Mouse (Mus musculus): ENCODE results near the gene Uqcc3. TPM values are rescaled to one million over a fixed set of nuclear protein-coding genes. Genes with fewer than 3 reads are reported as not detected.

Gene Uqcc3
- polyA plus RNA-seq, 1 experiment from 2014 or later = 59.0 TPM

- WGBS (ENCODE audit: insufficient replicate concordance) = 2% methylated on average over 6 of the region's 6 CpGs
Observed at GRCm38 (mm10) chr19:8920836-8921291, 40.1 kb upstream of the Uqcc3 start.

GRCm38 (mm10) chr19:8920073-8920736 lies 39.5 kb upstream of the Uqcc3 start, which contains the start of gene B3gat3:
Gene B3gat3, plus strand, starts transcription at chr19:8920374.
- peak within 1 kb of the TSS; percentile 79 for H3K4me3 ChIP-seq (ENCODE audit: low read depth, low read length)
- peak within 1 kb of the TSS; percentile 87 for H3K4me2 ChIP-seq
- H3K27me3 ChIP-seq (ENCODE audit: control insufficient read depth, insufficient read depth, low read length) = no peaks in the 10 kb centered on the region
- peak; percentile 97 for ATAC-seq (replicated peaks; ENCODE audit: insufficient number of reproducible peaks, low FRiP score, low TSS enrichment)
- peak within 1 kb of the TSS; percentile 78 for H3K27ac ChIP-seq (ENCODE audit: low read depth, low read length)
- peaks cover 22% of the 10 kb centered on the region for H3K36me3 ChIP-seq (ENCODE audit: control insufficient read depth, insufficient read depth, low read length)
- peaks cover 8% of the 10 kb centered on the region for H3K4me1 ChIP-seq (ENCODE audit: control insufficient read depth, insufficient read depth, low read length)
- no peaks in the 10 kb centered on the region for H3K9me3 ChIP-seq (replicated peaks; ENCODE audit: control insufficient read depth, low read length)
- peak within 1 kb of the TSS; percentile 82 for H3K9ac ChIP-seq (ENCODE audit: low read depth, low read length)
- WGBS (ENCODE audit: insufficient replicate concordance) = 3% methylated on average over 41 of the region's 50 CpGs

More at GRCm38 (mm10) chr19:8920836-8921291, 40.1 kb upstream of the Uqcc3 start:
- Histone ChIP-seq H3K4me1 (ENCODE audit: control insufficient read depth, insufficient read depth, low read length) (peaks cover 8% of the 10 kb centered on the region), H3K9ac (ENCODE audit: low read depth, low read length) (peak overlapping the region; percentile 82), H3K4me3 (ENCODE audit: low read depth, low read length) (peak overlapping the region; percentile 79), H3K27ac (ENCODE audit: low read depth, low read length) (peak overlapping the region; percentile 78), H3K9me3 (replicated peaks; ENCODE audit: control insufficient read depth, low read length) (no peaks in the 10 kb centered on the region), H3K27me3 (ENCODE audit: control insufficient read depth, insufficient read depth, low read length) (no peaks in the 10 kb centered on the region), H3K36me3 (ENCODE audit: control insufficient read depth, insufficient read depth, low read length) (peaks cover 21% of the 10 kb centered on the region), H3K4me2 (peak overlapping the region; percentile 87)
- ATAC-seq (replicated peaks; ENCODE audit: insufficient number of reproducible peaks, low FRiP score, low TSS enrichment) = no peak

GRCm38 (mm10) chr19:8919684-8920072 lies 39.0 kb upstream of the Uqcc3 start:
- Histone ChIP-seq H3K9ac (ENCODE audit: low read depth, low read length) (peak overlapping the region; percentile 82; the same call in 1 of the 2 replicates), H3K36me3 (ENCODE audit: control insufficient read depth, insufficient read depth, low read length) (peaks cover 26% of the 10 kb centered on the region), H3K4me2 (peak overlapping the region; percentile 87), H3K4me1 (ENCODE audit: control insufficient read depth, insufficient read depth, low read length) (peaks cover 8% of the 10 kb centered on the region), H3K27me3 (ENCODE audit: control insufficient read depth, insufficient read depth, low read length) (no peaks in the 10 kb centered on the region), H3K9me3 (replicated peaks; ENCODE audit: control insufficient read depth, low read length) (no peaks in the 10 kb centered on the region), H3K27ac (ENCODE audit: low read depth, low read length) (peak overlapping the region; percentile 78), H3K4me3 (ENCODE audit: low read depth, low read length) (peak overlapping the region; percentile 79)
- ATAC-seq (replicated peaks; ENCODE audit: insufficient number of reproducible peaks, low FRiP score, low TSS enrichment) = no peak
- 61% methylated on average over 6 of the region's 6 CpGs for WGBS (ENCODE audit: insufficient replicate concordance)

GRCm38 (mm10) chr19:8919000-8919399 lies 38.3 kb upstream of the Uqcc3 start:
- Histone ChIP-seq H3K9ac (ENCODE audit: low read depth, low read length) (no peak overlapping the region), H3K9me3 (replicated peaks; ENCODE audit: control insufficient read depth, low read length) (no peaks in the 10 kb centered on the region), H3K27me3 (ENCODE audit: control insufficient read depth, insufficient read depth, low read length) (no peaks in the 10 kb centered on the region), H3K4me3 (ENCODE audit: low read depth, low read length) (no peak overlapping the region), H3K4me1 (ENCODE audit: control insufficient read depth, insufficient read depth, low read length) (peaks cover 8% of the 10 kb centered on the region), H3K27ac (ENCODE audit: low read depth, low read length) (no peak overlapping the region), H3K4me2 (no peak overlapping the region), H3K36me3 (ENCODE audit: control insufficient read depth, insufficient read depth, low read length) (peaks cover 33% of the 10 kb centered on the region)
- no peak for ATAC-seq (replicated peaks; ENCODE audit: insufficient number of reproducible peaks, low FRiP score, low TSS enrichment)
- WGBS (ENCODE audit: insufficient replicate concordance) = 89% methylated on average over 3 of the region's 3 CpGs

- H3K27ac ChIP-seq (ENCODE audit: low read depth, low read length) = no peak overlapping the region
- no peak overlapping the region for H3K4me2 ChIP-seq
- no peaks in the 10 kb centered on the region for H3K9me3 ChIP-seq (replicated peaks; ENCODE audit: control insufficient read depth, low read length)
- peaks cover 62% of the 10 kb centered on the region for H3K36me3 ChIP-seq (ENCODE audit: control insufficient read depth, insufficient read depth, low read length)
- WGBS (ENCODE audit: insufficient replicate concordance) = 93% methylated on average over 3 of the region's 3 CpGs
- no peaks in the 10 kb centered on the region for H3K27me3 ChIP-seq (ENCODE audit: control insufficient read depth, insufficient read depth, low read length)
- H3K4me3 ChIP-seq (ENCODE audit: low read depth, low read length) = no peak overlapping the region
- H3K9ac ChIP-seq (ENCODE audit: low read depth, low read length) = no peak overlapping the region
- H3K4me1 ChIP-seq (ENCODE audit: control insufficient read depth, insufficient read depth, low read length) = no peaks in the 10 kb centered on the region
- no peak for ATAC-seq (replicated peaks; ENCODE audit: insufficient number of reproducible peaks, low FRiP score, low TSS enrichment)
Observed at GRCm38 (mm10) chr19:8914212-8914611, 33.5 kb upstream of the Uqcc3 start.

GRCm38 (mm10) chr19:8911810-8912209 lies 31.1 kb upstream of the Uqcc3 start:
- ATAC-seq (replicated peaks; ENCODE audit: insufficient number of reproducible peaks, low FRiP score, low TSS enrichment) = no peak
- WGBS (ENCODE audit: insufficient replicate concordance) = 90% methylated on average over 5 of the region's 5 CpGs
- Histone ChIP-seq H3K4me2 (no peak overlapping the region), H3K4me3 (ENCODE audit: low read depth, low read length) (no peak overlapping the region), H3K36me3 (ENCODE audit: control insufficient read depth, insufficient read depth, low read length) (peaks cover 81% of the 10 kb centered on the region), H3K27me3 (ENCODE audit: control insufficient read depth, insufficient read depth, low read length) (no peaks in the 10 kb centered on the region), H3K9me3 (replicated peaks; ENCODE audit: control insufficient read depth, low read length) (no peaks in the 10 kb centered on the region), H3K27ac (ENCODE audit: low read depth, low read length) (no peak overlapping the region), H3K4me1 (ENCODE audit: control insufficient read depth, insufficient read depth, low read length) (no peaks in the 10 kb centered on the region), H3K9ac (ENCODE audit: low read depth, low read length) (no peak overlapping the region)

- WGBS (ENCODE audit: insufficient replicate concordance) = 90% methylated on average over 6 of the region's 6 CpGs
- Histone ChIP-seq H3K4me1 (ENCODE audit: control insufficient read depth, insufficient read depth, low read length) (no peaks in the 10 kb centered on the region), H3K9ac (ENCODE audit: low read depth, low read length) (no peak overlapping the region), H3K27ac (ENCODE audit: low read depth, low read length) (no peak overlapping the region), H3K4me2 (no peak overlapping the region), H3K4me3 (ENCODE audit: low read depth, low read length) (no peak overlapping the region), H3K9me3 (replicated peaks; ENCODE audit: control insufficient read depth, low read length) (no peaks in the 10 kb centered on the region), H3K27me3 (ENCODE audit: control insufficient read depth, insufficient read depth, low read length) (no peaks in the 10 kb centered on the region), H3K36me3 (ENCODE audit: control insufficient read depth, insufficient read depth, low read length) (peaks cover 71% of the 10 kb centered on the region)
- no peak for ATAC-seq (replicated peaks; ENCODE audit: insufficient number of reproducible peaks, low FRiP score, low TSS enrichment)
Observed at GRCm38 (mm10) chr19:8908531-8908930, 27.8 kb upstream of the Uqcc3 start.

GRCm38 (mm10) chr19:8903412-8903811 lies 22.7 kb upstream of the Uqcc3 start:
- no peaks in the 10 kb centered on the region for H3K9me3 ChIP-seq (replicated peaks; ENCODE audit: control insufficient read depth, low read length)
- no peak overlapping the region for H3K4me2 ChIP-seq
- ATAC-seq (replicated peaks; ENCODE audit: insufficient number of reproducible peaks, low FRiP score, low TSS enrichment) = no peak
- H3K36me3 ChIP-seq (ENCODE audit: control insufficient read depth, insufficient read depth, low read length) = peaks cover 35% of the 10 kb centered on the region
- no peak overlapping the region for H3K27ac ChIP-seq (ENCODE audit: low read depth, low read length)
- no peaks in the 10 kb centered on the region for H3K27me3 ChIP-seq (ENCODE audit: control insufficient read depth, insufficient read depth, low read length)
- no peak overlapping the region for H3K4me3 ChIP-seq (ENCODE audit: low read depth, low read length)
- 93% methylated on average over 5 of the region's 5 CpGs for WGBS (ENCODE audit: insufficient replicate concordance)
- H3K9ac ChIP-seq (ENCODE audit: low read depth, low read length) = no peak overlapping the region
- H3K4me1 ChIP-seq (ENCODE audit: control insufficient read depth, insufficient read depth, low read length) = peaks cover 6% of the 10 kb centered on the region

- H3K27me3 ChIP-seq (ENCODE audit: control insufficient read depth, insufficient read depth, low read length) = no peaks in the 10 kb centered on the region
- peak overlapping the region; percentile 82 for H3K4me2 ChIP-seq
- peaks cover 14% of the 10 kb centered on the region for H3K4me1 ChIP-seq (ENCODE audit: control insufficient read depth, insufficient read depth, low read length)
- H3K9ac ChIP-seq (ENCODE audit: low read depth, low read length) = peak overlapping the region; percentile 97
- H3K4me3 ChIP-seq (ENCODE audit: low read depth, low read length) = peak overlapping the region; percentile 98
- ATAC-seq (replicated peaks; ENCODE audit: insufficient number of reproducible peaks, low FRiP score, low TSS enrichment) = no peak
- no peaks in the 10 kb centered on the region for H3K9me3 ChIP-seq (replicated peaks; ENCODE audit: control insufficient read depth, low read length)
- H3K36me3 ChIP-seq (ENCODE audit: control insufficient read depth, insufficient read depth, low read length) = peaks cover 16% of the 10 kb centered on the region
- no peak overlapping the region for H3K27ac ChIP-seq (ENCODE audit: low read depth, low read length)
- 49% methylated on average over 3 of the region's 3 CpGs for WGBS (ENCODE audit: insufficient replicate concordance)
Observed at GRCm38 (mm10) chr19:8899079-8899478, 18.4 kb upstream of the Uqcc3 start.
